Mouse (Mus musculus): Measurements from ENCODE around the gene Fndc3a. TPM values are rescaled to one million over a fixed set of nuclear protein-coding genes. Genes with fewer than 3 reads are reported as not detected.

Gene Fndc3a
- polyA plus RNA-seq, 1 experiment from 2014 or later, result 42.9 TPM

DNA sequence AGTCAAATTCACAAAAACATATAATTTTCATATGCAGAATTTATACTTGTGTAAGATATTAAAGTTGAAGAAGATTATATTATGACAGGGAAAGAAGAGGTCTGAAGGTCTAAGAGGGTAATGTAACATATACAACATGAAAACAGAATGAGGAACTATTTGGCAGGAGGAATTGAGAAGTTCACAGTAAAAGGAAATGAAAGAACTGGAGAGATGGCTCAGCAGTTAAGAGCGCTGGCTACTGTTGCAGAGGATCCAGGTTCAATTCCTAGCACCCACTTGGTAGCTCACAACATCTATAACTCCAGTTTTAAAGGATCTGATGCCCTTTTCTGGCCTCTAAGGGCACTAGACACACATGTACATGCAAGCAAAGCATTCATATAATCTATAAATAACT lies 65.2 kb downstream of the Fndc3a start:
- no peaks in the 10 kb centered on the region for H3K36me3 ChIP-seq (ENCODE audit: control insufficient read depth, insufficient read depth, low read length)
- no peak overlapping the region for H3K9ac ChIP-seq (ENCODE audit: low read length)
- ATAC-seq (ENCODE audit: insufficient read depth, low FRiP score, low TSS enrichment) (no peak), DNase-seq (ENCODE audit: low spot score) (no peak)
- WGBS, result 100% methylated on average over 1 of the region's 1 CpGs
- H3K27me3 ChIP-seq (ENCODE audit: control insufficient read depth, insufficient read depth, low read length), result no peaks in the 10 kb centered on the region
- no peak overlapping the region for H3K4me3 ChIP-seq (ENCODE audit: low read depth, low read length)
- H3K4me1 ChIP-seq (ENCODE audit: control insufficient read depth, insufficient read depth, low read length), result no peaks in the 10 kb centered on the region
- H3K4me2 ChIP-seq (ENCODE audit: low read depth), result no peak overlapping the region
- no peaks in the 10 kb centered on the region for H3K9me3 ChIP-seq (ENCODE audit: control insufficient read depth, low read length)
- no peak overlapping the region for H3K27ac ChIP-seq (ENCODE audit: low read depth, low read length)

- H3K4me3 ChIP-seq (ENCODE audit: low read depth, low read length), result no peak overlapping the region
- DNase-seq (ENCODE audit: low spot score), result no peak
- no peaks in the 10 kb centered on the region for H3K4me1 ChIP-seq (ENCODE audit: control insufficient read depth, insufficient read depth, low read length)
- no peaks in the 10 kb centered on the region for H3K9me3 ChIP-seq (ENCODE audit: control insufficient read depth, low read length)
- WGBS, result 95% methylated on average over 6 of the region's 6 CpGs
- H3K4me2 ChIP-seq (ENCODE audit: low read depth), result no peak overlapping the region
- H3K36me3 ChIP-seq (ENCODE audit: control insufficient read depth, insufficient read depth, low read length), result no peaks in the 10 kb centered on the region
- no peak overlapping the region for H3K9ac ChIP-seq (ENCODE audit: low read length)
- H3K27ac ChIP-seq (ENCODE audit: low read depth, low read length), result no peak overlapping the region
- H3K27me3 ChIP-seq (ENCODE audit: control insufficient read depth, insufficient read depth, low read length), result no peaks in the 10 kb centered on the region
- ATAC-seq (ENCODE audit: insufficient read depth, low FRiP score, low TSS enrichment), result no peak
Measured at GRCm38 (mm10) chr14:72638507-72638906, 71.3 kb downstream of the Fndc3a start.

- no peaks in the 10 kb centered on the region for H3K36me3 ChIP-seq (ENCODE audit: control insufficient read depth, insufficient read depth, low read length)
- H3K4me2 ChIP-seq (ENCODE audit: low read depth), result no peak overlapping the region
- 86% methylated on average over 2 of the region's 2 CpGs for WGBS
- H3K27ac ChIP-seq (ENCODE audit: low read depth, low read length), result no peak overlapping the region
- ATAC-seq (ENCODE audit: insufficient read depth, low FRiP score, low TSS enrichment) (no peak), DNase-seq (ENCODE audit: low spot score) (no peak)
- no peaks in the 10 kb centered on the region for H3K27me3 ChIP-seq (ENCODE audit: control insufficient read depth, insufficient read depth, low read length)
- H3K9ac ChIP-seq (ENCODE audit: low read length), result no peak overlapping the region
- no peak overlapping the region for H3K4me3 ChIP-seq (ENCODE audit: low read depth, low read length)
- no peaks in the 10 kb centered on the region for H3K4me1 ChIP-seq (ENCODE audit: control insufficient read depth, insufficient read depth, low read length)
- no peaks in the 10 kb centered on the region for H3K9me3 ChIP-seq (ENCODE audit: control insufficient read depth, low read length)
Measured at GRCm38 (mm10) chr14:72633571-72633970, 76.2 kb downstream of the Fndc3a start.

DNA sequence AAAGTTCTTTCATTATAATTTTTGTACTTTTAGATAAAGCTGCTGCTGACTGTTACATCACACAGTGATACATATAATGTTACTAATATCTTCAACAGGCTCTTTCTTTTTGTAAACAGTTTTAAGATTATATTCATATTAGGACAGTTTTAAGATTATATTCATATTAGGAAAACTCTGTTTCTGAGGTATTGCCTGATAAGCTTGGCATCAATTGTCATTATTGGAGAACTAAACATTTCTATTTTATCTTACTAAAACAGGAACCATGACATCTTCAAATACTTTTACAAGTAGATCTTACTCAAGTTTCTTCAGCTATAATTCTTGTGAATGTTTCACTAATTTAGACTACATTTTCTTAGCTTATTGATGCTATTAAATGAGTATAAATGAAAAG lies 84.4 kb downstream of the Fndc3a start:
- no peak for DNase-seq (ENCODE audit: low spot score)
- H3K4me3 ChIP-seq (ENCODE audit: low read depth, low read length), result no peak overlapping the region
- no peaks in the 10 kb centered on the region for H3K4me1 ChIP-seq (ENCODE audit: control insufficient read depth, insufficient read depth, low read length)
- no peak overlapping the region for H3K27ac ChIP-seq (ENCODE audit: low read depth, low read length)
- no peaks in the 10 kb centered on the region for H3K36me3 ChIP-seq (ENCODE audit: control insufficient read depth, insufficient read depth, low read length)
- H3K4me2 ChIP-seq (ENCODE audit: low read depth), result no peak overlapping the region
- no peaks in the 10 kb centered on the region for H3K9me3 ChIP-seq (ENCODE audit: control insufficient read depth, low read length)
- H3K27me3 ChIP-seq (ENCODE audit: control insufficient read depth, insufficient read depth, low read length), result no peaks in the 10 kb centered on the region
- ATAC-seq (ENCODE audit: insufficient read depth, low FRiP score, low TSS enrichment), result no peak
- H3K9ac ChIP-seq (ENCODE audit: low read length), result no peak overlapping the region

DNA sequence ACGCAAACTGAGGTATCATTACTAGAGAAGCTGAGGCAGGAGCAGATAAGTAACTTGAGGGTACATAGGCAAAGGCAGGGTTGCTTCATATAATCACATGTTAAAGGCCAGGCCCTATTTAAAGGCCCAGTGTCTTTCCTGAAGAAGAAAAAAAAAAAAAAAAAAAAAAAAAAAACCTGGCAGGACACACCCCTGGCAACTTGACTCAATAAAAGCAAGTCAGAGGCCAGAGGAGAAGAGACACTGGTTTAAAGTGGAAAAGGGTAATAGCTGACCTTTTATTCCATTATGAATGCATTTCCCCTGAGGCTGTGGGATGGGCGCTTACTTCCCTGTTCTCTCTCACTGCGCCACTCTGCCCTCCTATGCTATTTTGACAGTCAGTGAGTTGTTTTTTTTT lies 105.7 kb downstream of the Fndc3a start:
- DNase-seq (ENCODE audit: low spot score), result no peak
- H3K9me3 ChIP-seq (ENCODE audit: control insufficient read depth, low read length), result no peaks in the 10 kb centered on the region
- no peaks in the 10 kb centered on the region for H3K36me3 ChIP-seq (ENCODE audit: control insufficient read depth, insufficient read depth, low read length)
- H3K9ac ChIP-seq (ENCODE audit: low read length), result no peak overlapping the region
- no peak overlapping the region for H3K27ac ChIP-seq (ENCODE audit: low read depth, low read length)
- H3K4me1 ChIP-seq (ENCODE audit: control insufficient read depth, insufficient read depth, low read length), result peaks cover 4% of the 10 kb centered on the region
- H3K4me2 ChIP-seq (ENCODE audit: low read depth), result no peak overlapping the region
- 87% methylated on average over 3 of the region's 3 CpGs for WGBS
- H3K4me3 ChIP-seq (ENCODE audit: low read depth, low read length), result no peak overlapping the region
- ATAC-seq (ENCODE audit: insufficient read depth, low FRiP score, low TSS enrichment), result no peak
- no peaks in the 10 kb centered on the region for H3K27me3 ChIP-seq (ENCODE audit: control insufficient read depth, insufficient read depth, low read length)

DNA sequence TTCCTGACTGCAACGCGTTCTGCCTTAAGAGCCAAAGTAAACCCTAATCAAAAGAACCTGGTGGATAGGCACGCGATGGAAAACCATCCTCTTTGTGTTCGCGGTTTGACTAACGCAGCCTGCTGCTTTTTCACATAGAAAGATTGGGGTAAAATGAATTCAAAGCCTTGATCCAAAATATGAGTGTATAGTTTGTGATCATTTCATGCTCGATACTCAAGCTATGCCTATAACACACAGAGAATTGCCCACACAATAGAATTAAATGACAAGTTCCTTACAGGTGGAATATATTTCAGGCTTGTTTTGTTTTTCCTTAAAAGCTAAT lies 106.6 kb downstream of the Fndc3a start:
- peak overlapping the region; percentile 51 for H3K4me3 ChIP-seq (ENCODE audit: low read depth, low read length)
- no peak overlapping the region; the same call in 1 of the 2 replicates for H3K27ac ChIP-seq (ENCODE audit: low read depth, low read length)
- peak overlapping the region; percentile 52 for H3K4me2 ChIP-seq (ENCODE audit: low read depth)
- 6% methylated on average over 8 of the region's 8 CpGs for WGBS
- H3K36me3 ChIP-seq (ENCODE audit: control insufficient read depth, insufficient read depth, low read length), result no peaks in the 10 kb centered on the region
- DNase-seq (ENCODE audit: low spot score) (no peak), ATAC-seq (ENCODE audit: insufficient read depth, low FRiP score, low TSS enrichment) (peak; percentile 35)
- H3K9ac ChIP-seq (ENCODE audit: low read length), result peak overlapping the region; percentile 70
- H3K27me3 ChIP-seq (ENCODE audit: control insufficient read depth, insufficient read depth, low read length), result no peaks in the 10 kb centered on the region
- H3K4me1 ChIP-seq (ENCODE audit: control insufficient read depth, insufficient read depth, low read length), result peaks cover 4% of the 10 kb centered on the region
- no peaks in the 10 kb centered on the region for H3K9me3 ChIP-seq (ENCODE audit: control insufficient read depth, low read length)

- no peak overlapping the region; the same call in 1 of the 2 replicates for H3K27ac ChIP-seq (ENCODE audit: low read depth, low read length)
Measured at GRCm38 (mm10) chr14:72602521-72603193, 107.1 kb downstream of the Fndc3a start.

GRCm38 (mm10) chr14:72601381-72602305 lies 108.2 kb downstream of the Fndc3a start:
- H3K9ac ChIP-seq (ENCODE audit: low read length), result no peak overlapping the region
- peak overlapping the region; percentile 51 for H3K4me3 ChIP-seq (ENCODE audit: low read depth, low read length)
- 0 out of 2 replicates have a peak, but pooled peaks have one; percentile 11 for ATAC-seq (ENCODE audit: insufficient read depth, low FRiP score, low TSS enrichment)
- WGBS, result 56% methylated on average over 5 of the region's 5 CpGs
- peak overlapping the region; percentile 52 for H3K4me2 ChIP-seq (ENCODE audit: low read depth)
- H3K36me3 ChIP-seq (ENCODE audit: control insufficient read depth, insufficient read depth, low read length), result no peaks in the 10 kb centered on the region
- DNase-seq (ENCODE audit: low spot score), result no peak
- no peaks in the 10 kb centered on the region for H3K27me3 ChIP-seq (ENCODE audit: control insufficient read depth, insufficient read depth, low read length)
- no peak overlapping the region for H3K27ac ChIP-seq (ENCODE audit: low read depth, low read length)
- H3K9me3 ChIP-seq (ENCODE audit: control insufficient read depth, low read length), result no peaks in the 10 kb centered on the region
- peaks cover 4% of the 10 kb centered on the region for H3K4me1 ChIP-seq (ENCODE audit: control insufficient read depth, insufficient read depth, low read length)

More at GRCm38 (mm10) chr14:72602521-72603193, 107.1 kb downstream of the Fndc3a start:
- 2% methylated on average over 20 of the region's 20 CpGs for WGBS
- Histone ChIP-seq H3K9me3 (ENCODE audit: control insufficient read depth, low read length) (no peaks in the 10 kb centered on the region), H3K4me3 (ENCODE audit: low read depth, low read length) (peak overlapping the region; percentile 51), H3K36me3 (ENCODE audit: control insufficient read depth, insufficient read depth, low read length) (no peaks in the 10 kb centered on the region), H3K4me2 (ENCODE audit: low read depth) (peak overlapping the region; percentile 52), H3K27me3 (ENCODE audit: control insufficient read depth, insufficient read depth, low read length) (no peaks in the 10 kb centered on the region), H3K9ac (ENCODE audit: low read length) (peak overlapping the region; percentile 70), H3K4me1 (ENCODE audit: control insufficient read depth, insufficient read depth, low read length) (peaks cover 4% of the 10 kb centered on the region)
- ATAC-seq (ENCODE audit: insufficient read depth, low FRiP score, low TSS enrichment) (peak; percentile 95), DNase-seq (ENCODE audit: low spot score) (peak; percentile 90)

Measured in neural tube, embryonic 11.5 days (tissue).